Mouse (Mus musculus): Measurements from ENCODE around the gene Arl15. TPM values are rescaled to one million over a fixed set of nuclear protein-coding genes. Genes with fewer than 3 reads are reported as not detected.
"Not testable (repeated sequence)": the region's sequence is repeated elsewhere in the genome, so short reads cannot be mapped to it uniquely, and the experiment has no call there.

Arl15 gene
- 1 to 10 TPM; 4.0 to 4.2 TPM for total RNA-seq (2021)
- long read RNA-seq, experiment 1, partial matches to known transcripts: 0 of 3 reads
- long read RNA-seq, experiment 1, other reads (novel, unspliced or antisense): 3 of 3 reads
- long read RNA-seq, experiment 2, partial matches to known transcripts: 0 of 3 reads
- long read RNA-seq, experiment 2, other reads (novel, unspliced or antisense): 3 of 3 reads

GRCm38 (mm10) chr13:113794039-113794704 is at the start of gene Arl15:
TSS of gene Arl15 (plus strand) at chr13:113794505.
- intact Hi-C loops (cut with DNase I): loop anchor here (5.0 kb wide), 2 partner anchors 68 to 107 kb away; no protein-coding TSS in a partner anchor
- DNase-seq: peak; percentile 96 to 98

GRCm38 (mm10) chr13:113745301-113745700 is 49.0 kb upstream of the Arl15 start:
- DNase-seq: no peak
- intact Hi-C loops (cut with DNase I): no loop called here

- intact Hi-C loops (cut with DNase I): no loop called here
- DNase-seq: no peak
Observed at GRCm38 (mm10) chr13:113750766-113751165, 43.5 kb upstream of the Arl15 start.

- intact Hi-C loops (cut with DNase I): no loop called here
- DNase-seq: no peak
Observed at GRCm38 (mm10) chr13:113754731-113755689, 39.3 kb upstream of the Arl15 start.

GRCm38 (mm10) chr13:113755779-113756178 is 38.5 kb upstream of the Arl15 start:
- no peak for DNase-seq
- intact Hi-C loops (cut with DNase I): no loop called here

GRCm38 (mm10) chr13:113761717-113762116 is 32.6 kb upstream of the Arl15 start:
- DNase-seq: no peak
- intact Hi-C loops (cut with DNase I): no loop called here

- DNase-seq: no peak
Observed at GRCm38 (mm10) chr13:113762766-113763516, 31.4 kb upstream of the Arl15 start.

GRCm38 (mm10) chr13:113765411-113765810 is 28.9 kb upstream of the Arl15 start:
- DNase-seq: no peak

More at GRCm38 (mm10) chr13:113762766-113763516, 31.4 kb upstream of the Arl15 start:
- intact Hi-C loops (cut with DNase I): no loop called here

GRCm38 (mm10) chr13:113769829-113770228 is 24.5 kb upstream of the Arl15 start:
- no peak for DNase-seq
- intact Hi-C loops (cut with DNase I): no loop called here

More at GRCm38 (mm10) chr13:113765411-113765810, 28.9 kb upstream of the Arl15 start:
- intact Hi-C loops (cut with DNase I): no loop called here

GRCm38 (mm10) chr13:113770340-113770739 is 24.0 kb upstream of the Arl15 start:
- intact Hi-C loops (cut with DNase I): no loop called here
- no peak for DNase-seq

GRCm38 (mm10) chr13:113771340-113771739 is 23.0 kb upstream of the Arl15 start:
- intact Hi-C loops (cut with DNase I): no loop called here
- DNase-seq: no peak

- intact Hi-C loops (cut with DNase I): no loop called here
- no peak for DNase-seq
Observed at GRCm38 (mm10) chr13:113774799-113775198, 19.5 kb upstream of the Arl15 start.

GRCm38 (mm10) chr13:113775244-113776140 is 18.8 kb upstream of the Arl15 start:
- intact Hi-C loops (cut with DNase I): no loop called here
- no peak for DNase-seq

- no peak for DNase-seq
- intact Hi-C loops (cut with DNase I): no loop called here
Observed at GRCm38 (mm10) chr13:113785803-113786202, 8.5 kb upstream of the Arl15 start.

- intact Hi-C loops (cut with DNase I): no loop called here
- DNase-seq: no peak
Observed at GRCm38 (mm10) chr13:113787136-113787535, 7.2 kb upstream of the Arl15 start.

- not testable (repeated sequence) for DNase-seq
- intact Hi-C loops (cut with DNase I): loop anchor here (5.0 kb wide), 2 partner anchors 72 to 103 kb away; no protein-coding TSS in a partner anchor
Observed at GRCm38 (mm10) chr13:113790016-113790415, 4.3 kb upstream of the Arl15 start.

- DNase-seq: no peak
- intact Hi-C loops (cut with DNase I): loop anchor here (5.0 kb wide), 2 partner anchors 69 to 106 kb away; no protein-coding TSS in a partner anchor
Observed at GRCm38 (mm10) chr13:113793637-113794036, 668 bp upstream of the Arl15 start.

- no peak for DNase-seq
- intact Hi-C loops (cut with DNase I): loop anchor here (5.0 kb wide), 3 partner anchors 57 to 108 kb away; no protein-coding TSS in a partner anchor
Observed at GRCm38 (mm10) chr13:113794705-113795655, 675 bp downstream of the Arl15 start.

Measured in gastrocnemius, postnatal 36 days (tissue).